Mouse (Mus musculus) spleen, adult 18-20 months (tissue): ENCODE measurements around the gene Ankra2.

Experiments used
- DNase-seq, 2 experiments: peaks; one replicate each; pipeline ENCODE4 v3.0.0; 2022; ENCODE audit warnings: mixed read lengths in 2 of 2

Ankra2 gene

DNA sequence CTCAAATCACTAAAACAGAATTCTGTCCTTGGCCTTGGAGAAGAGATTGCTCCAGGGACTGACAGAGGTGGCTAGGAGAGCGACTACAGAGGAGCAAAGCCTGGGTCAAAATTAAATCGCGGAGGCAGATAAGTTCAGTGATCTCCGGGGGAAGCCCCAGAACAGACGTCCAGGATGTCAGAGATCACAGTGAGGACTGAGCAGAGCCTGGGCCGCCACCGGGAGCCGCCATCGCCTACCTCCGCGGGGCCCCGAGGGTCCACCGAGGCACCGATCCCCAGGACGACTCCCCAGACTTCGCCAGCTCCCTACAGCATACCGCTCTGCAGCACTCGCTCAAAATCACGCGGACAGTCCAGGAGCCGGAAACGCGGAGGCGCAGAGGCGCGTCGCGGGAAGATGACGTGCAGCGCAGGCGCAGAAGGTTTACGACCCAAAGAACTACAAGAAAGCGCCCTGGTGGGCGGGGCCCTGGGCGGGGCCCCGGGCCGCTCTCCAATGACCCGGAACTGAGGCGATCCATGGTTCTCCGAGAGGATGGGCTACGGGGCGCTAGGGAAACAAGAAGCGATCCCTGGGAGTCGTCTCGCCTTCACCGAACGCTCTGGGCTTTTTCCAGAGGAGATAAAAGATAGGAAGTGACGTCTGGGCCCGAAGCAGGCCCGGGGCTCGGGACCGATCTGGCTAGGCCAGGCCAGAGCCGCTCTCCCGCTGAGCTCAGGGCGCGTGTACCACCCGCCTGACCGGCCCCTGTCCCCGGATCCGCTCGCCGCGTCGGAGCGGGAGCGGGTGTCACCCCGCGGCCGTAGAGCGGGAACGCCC lies at the start of gene Ankra2, which contains the start of gene Utp15:
Gene Ankra2 (plus strand): TSS at position 439 of the 822 bp plus-strand sequence.
Gene Utp15 (minus strand): TSS at position 406 of the 822 bp plus-strand sequence.
- peak; percentile 94 to 97 for DNase-seq

DNA sequence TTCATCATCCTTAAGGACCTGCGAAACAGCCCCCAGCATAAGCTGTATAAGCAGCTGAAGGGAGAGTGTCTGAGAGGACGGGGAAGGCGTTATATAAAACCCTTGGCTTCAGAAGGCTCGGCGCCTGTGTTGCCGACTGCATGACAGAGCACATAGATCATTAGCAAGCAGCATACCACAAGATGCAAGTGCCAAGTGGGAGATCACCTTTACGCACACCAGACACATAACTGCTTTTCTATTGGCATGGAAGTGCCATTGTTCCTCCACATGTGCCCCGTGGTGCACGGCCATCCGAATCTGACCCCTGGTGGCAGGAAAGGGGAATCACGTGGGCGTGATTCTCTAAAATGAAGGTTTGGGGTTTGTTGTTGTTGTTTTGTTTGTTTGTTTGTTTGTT lies 40.0 kb upstream of the Ankra2 start:
- no peak for DNase-seq

DNA sequence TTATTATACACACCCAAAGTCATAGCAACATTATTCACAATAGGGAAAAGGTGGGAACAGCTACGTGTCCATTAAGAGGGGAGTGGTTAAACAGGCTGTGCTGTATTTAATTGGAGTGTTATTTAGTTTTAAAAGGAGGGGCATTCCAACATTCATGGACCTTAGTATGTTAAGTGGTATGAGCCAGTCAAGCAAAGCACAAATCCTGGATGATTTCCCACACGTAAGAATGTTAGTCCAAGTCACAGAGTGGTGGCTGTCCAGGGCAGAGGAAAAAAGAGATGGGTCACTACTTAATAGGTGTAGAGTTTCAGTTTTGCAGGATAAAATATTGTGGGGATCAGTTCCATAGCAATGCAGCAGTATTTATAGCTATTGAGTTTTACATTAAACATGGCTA lies 36.6 kb upstream of the Ankra2 start:
- no peak for DNase-seq

DNA sequence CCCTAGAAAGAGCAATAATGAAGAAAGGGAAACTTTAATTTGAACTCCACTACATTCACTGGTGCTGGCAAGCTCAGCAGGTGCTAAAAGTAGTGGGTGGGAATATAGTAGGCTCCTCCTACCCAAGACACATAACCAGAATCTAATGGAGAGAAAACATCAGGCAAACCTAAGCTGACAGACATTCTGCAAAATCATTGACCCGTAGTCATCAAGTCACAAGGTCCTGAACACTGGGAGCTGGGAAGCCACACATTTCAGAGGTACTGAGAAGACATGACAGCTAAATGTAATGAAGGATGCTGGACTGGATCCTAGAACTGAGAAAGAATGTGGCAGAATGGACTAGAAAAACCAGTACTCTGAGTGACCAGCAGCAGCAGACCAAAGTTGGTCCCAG lies 32.4 kb upstream of the Ankra2 start:
- no peak for DNase-seq

DNA sequence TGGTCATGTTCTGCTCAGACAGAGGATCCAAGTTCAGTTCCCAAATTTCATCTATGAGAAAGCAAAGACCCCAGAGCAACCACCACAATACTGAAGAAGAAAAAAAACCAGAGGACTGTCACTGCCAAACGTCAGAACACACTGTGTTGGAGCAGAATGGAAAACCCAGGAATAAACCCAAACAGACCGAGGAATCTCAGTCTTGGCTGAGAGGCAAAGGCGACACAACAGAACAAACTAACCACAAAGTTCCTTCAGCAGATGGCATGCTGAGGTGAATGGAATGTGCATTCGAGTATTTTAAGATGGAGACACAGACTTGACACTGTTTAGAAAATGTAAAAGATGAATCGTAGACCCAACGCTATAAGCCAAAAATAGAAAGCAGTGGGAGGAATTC lies 27.4 kb upstream of the Ankra2 start:
- DNase-seq, result no peak

DNA sequence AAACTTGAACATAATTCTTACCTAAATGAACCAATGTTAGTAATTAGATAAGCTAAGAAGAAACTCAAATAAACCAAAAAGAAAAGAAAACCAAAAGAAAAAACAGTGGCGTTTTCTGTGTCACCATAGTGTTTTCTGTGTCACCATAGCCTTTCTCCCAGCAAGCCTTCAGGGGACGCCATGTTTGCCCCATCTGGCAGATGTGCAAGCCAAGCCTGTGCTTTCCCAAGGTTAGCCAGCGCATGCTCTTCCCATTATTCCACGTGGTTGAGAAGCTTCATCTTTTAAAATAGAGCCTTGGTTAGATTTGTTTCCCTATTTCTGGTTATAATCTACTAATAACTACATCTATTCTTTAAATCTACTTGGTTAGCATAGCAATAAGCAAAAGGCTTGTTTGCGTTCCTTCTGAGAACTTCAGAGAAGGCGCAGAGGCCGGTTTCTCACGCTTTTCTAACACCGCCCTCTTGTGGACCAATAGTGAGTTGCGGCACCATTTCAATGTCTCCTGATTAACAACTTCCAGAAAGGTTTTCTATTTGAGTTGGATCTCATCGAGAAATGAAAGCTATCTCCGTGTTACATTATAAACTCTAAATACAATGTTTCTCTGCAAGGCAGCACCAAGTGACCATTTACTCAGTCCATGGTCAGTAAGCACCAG lies 22.8 kb upstream of the Ankra2 start:
- DNase-seq, result peak in 1 of 2 experiments; percentile 50

DNA sequence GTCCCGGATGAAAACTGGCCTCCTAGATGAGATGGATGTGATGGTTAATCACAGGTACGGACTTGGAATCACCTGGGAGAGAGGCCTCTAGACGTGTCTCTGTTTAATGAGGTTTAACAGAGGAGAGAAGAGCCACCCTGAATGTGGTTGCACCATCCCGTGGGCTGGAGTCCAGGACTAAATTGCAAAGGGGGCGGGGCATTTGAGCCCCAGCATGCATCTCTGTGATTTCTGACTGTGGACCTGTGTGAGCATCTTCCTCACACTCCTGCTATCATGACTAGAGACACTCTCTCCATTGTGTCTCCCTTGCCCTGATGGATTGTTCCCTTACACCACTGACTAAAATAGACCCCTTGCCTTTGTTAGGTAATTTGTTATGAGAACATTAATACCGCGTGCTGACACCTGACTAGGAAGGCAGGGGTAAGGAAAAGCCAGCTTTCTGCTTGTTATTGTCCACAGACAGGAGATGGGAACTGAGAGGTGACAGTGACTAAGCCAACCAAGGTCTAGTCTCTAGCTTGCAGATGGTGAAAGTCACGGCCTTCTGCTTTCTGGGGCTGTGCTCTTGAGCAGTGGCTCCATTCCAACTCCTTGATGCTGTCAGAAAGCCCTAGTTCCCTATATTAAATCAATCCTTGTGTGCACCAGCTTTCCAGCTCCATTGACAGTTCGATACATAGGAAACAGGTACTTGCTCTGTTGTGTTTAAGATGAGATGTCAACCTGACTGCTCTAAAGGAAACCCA lies 21.2 kb upstream of the Ankra2 start:
- DNase-seq, result no peak

DNA sequence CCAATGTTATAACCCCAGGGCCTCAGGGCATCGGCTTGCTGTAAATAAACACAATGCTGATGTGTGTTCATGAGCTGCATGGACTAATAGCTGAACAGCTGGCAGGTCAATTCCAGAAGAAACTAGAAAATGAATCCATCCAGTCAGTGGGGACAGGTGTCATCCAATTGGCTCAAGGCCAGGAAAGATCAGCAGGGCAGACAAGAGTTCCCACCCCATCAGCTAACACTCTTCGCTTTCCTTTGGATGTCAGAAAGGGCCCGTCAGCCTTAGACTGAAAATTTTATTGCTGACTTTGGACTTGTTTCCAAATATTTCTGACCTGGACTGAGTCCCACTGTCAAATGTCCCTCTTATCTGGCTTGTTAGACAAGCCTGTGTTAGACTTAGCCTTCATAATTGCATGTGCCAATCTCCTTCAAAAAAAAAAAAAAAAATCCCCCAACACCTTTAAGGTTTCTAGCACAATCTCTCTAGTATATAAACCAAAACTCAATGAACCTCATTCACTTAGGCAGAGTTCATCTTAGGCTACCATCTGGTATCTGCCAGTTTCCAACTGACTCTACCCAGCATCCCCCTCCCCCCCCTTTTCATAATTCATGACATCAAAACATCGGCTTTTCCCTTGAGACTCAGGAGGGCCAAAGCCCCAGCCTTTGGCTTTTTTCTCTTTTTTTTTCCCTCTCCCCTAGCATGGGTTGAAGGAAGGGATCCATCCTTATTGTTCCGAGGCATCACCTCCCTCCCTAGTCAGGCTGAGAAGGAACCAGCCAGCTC lies 18.1 kb upstream of the Ankra2 start:
- DNase-seq, result no peak

DNA sequence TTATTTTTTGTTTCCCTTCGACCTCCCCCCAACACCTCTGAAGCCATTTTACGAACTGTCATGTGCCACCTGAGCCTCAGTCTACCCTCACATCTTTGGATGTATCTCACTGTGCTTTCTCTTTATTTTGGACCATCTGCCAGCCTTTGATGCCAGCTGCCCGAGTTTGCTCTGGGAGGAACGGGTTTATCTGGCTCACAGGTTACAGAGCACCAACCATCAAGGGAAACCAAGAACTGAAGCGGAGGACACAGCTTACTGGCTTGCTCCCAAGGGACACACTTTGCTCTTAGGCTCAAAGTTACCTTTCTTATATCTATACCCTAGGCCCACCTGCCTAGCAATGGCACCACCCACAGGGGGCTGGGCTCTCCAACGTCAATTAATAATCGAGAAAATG lies 17.5 kb upstream of the Ankra2 start:
- DNase-seq, result no peak

DNA sequence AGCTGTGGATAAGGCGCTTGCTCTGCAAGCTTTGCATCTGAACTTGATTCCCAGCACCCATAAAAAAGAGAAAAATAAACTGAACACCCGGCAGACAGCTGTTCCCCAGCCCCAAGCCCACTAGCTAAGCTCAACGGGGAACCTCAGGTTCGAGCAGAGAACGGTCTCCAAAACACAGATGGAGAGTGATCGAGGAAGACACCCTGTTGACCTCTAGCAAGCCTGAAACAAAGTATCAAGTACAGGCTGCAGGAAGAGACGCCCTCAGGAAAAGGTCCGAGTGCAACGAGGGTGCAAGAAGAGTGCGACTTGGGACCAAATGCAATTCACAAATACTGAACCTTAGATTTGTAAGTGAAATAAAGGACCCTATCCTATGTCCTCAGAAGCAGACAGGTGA lies 13.3 kb upstream of the Ankra2 start:
- no peak for DNase-seq

DNA sequence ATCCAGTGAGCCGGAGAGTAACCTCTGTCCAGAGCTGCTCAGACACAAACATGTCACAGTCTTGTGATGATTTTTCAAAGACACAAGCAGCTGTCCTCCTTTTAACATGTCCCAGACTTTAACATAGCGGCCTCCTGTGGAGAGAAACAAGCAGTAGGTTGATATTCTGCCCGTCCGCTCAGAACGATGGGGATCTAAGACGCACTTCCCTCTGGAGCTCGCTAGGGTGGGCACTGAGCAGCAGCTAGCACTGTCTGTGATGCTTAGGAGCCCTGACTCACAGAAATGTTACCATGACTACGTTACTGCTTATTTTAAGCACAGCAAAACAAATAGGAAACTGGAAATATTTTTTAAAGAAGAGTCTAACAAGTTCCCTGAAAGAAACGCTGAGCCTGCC lies 8.0 kb upstream of the Ankra2 start:
- no peak for DNase-seq

DNA sequence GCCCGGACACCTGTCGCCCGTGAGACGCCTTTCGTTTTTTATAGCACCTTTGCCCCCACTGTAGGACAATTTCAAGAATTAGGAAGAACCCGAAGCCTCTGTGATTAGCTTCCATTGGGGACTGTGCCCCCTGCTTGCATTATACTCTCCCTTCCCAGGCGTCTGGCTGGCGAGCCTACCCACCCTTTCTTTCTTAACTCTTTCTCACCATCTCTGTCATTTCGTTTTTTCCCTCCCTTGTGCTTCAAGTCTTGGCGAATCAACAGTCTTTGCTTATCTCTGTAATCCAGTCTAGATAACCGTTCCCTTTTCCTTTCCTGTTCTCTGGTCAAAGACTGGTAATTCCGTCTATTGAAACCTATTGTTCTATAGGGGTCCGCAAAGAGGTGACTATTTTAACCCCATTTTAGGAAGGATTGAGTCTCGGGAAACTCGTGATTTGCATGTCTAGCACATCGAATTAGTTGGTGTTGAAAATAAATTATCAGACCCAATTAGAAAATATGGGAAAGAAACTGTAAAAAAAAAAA lies 649 bp downstream of the Ankra2 start:
- no peak for DNase-seq

DNA sequence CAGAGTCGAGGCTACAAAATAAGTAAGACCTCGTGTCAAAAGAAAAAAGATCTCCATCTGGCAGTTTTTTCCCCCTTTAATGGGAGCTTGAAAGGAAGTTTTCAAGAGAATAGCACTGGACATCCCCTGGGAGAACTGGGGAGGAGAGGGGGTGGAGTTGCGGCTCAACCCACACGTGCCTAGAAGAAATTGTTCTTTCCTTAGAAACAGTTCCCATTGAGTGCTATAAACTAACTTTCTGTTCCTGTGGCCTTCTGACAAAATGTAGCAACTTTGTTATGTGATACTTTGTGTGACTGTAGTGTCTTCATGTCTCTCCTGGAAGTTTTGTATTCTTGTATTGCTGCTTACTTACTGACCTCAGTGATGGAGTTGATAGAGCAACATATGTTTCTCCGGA lies 1.2 kb downstream of the Ankra2 start:
- no peak for DNase-seq

DNA sequence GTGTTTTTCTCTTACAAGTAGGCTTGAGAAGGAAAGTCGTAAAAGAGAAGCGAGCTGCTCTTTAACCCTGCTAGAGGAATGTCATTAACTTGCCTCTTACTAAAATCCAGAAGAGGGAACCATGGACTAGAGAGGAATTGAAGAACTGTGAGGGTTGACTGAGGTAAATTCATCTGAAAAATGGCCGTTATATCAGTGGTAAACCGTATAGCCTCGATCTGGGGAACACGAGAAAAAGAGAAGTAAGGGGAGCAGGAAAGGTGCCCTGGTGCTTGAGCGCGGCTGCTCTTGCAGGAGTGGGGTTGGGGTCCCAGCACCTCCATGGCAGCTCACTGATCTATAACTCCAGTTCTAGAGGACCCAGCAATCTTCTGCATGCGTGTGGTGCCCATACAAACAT lies 11.1 kb downstream of the Ankra2 start:
- no peak for DNase-seq

DNA sequence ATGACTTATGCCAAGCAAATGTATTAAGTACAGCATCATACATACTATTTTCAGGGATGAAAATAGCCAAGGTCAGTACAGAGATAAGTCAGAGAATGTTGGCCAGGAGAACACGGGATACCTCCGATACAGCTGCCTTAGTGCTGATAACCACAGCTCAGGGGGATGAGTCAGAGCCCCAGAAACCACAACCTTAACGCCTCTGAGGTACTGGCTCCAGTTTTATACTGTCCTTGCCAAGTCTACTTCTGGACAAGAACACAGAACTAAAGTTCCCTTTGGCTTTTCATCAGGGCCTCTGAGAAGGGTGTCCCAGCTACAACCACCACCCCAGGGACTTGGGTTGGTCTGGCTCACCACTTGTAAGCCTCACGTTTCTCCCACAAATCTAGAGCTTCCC lies 12.8 kb downstream of the Ankra2 start:
- DNase-seq, result no peak

DNA sequence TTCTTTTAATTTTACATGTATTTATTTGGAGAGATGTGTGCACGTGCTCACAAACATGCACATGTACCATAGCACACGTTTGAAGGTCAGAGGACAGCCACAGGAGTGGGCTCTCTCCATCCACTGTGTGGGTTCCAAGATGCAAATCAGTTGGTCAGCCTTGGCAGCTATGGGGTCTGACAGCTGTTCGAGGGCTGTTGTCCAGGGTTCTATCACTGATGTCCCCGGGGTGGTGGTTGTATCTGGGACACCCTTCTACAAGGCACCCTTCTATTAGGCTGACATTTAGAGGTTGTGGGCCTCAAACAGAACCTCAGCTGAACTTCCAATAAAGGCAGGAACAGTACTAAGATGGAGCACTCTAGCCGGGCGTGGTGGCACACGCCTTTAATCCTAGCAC lies 13.4 kb downstream of the Ankra2 start:
- DNase-seq, result no peak

DNA sequence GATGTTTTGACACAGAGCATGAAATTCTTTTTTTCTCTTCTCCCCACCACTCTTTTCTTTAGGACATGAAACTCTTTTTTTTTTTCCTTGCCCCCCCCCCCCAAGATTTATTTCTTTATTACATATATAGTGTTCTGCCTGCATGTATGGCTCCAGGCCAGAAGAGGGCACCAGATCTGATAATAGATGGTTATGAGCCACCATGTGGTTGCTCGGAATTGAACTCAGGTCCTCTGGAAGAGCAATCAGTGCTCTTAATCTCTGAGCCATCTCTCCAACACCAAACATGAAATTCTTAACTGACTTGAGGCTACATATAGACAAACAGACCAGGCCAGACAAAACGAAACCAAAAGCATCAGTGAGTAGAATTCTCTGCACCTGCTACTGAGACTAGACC lies 14.6 kb downstream of the Ankra2 start:
- no peak for DNase-seq

DNA sequence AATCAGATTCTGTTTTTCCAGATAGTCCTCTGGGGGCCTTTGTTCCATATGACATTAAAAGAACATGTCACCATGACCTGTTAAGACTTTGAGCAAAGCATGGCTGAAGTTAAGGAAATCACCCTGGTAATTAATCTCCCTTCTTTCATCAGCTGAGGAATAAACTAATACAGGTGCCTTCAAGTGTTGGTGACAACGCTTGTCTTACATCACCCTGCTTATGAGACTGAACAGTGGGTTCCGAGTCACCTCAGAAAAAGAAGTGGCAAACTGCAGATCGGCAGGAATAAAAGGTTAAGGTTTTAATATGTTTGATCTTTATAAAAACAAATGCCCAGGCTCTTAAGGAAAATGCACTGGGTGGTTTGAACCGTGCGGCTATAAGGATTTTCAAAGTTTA lies 16.8 kb downstream of the Ankra2 start, which contains the start of gene Gm21976:
Gene Gm21976 (plus strand): TSS at position 202 of the 400 bp plus-strand sequence.
- no peak for DNase-seq

DNA sequence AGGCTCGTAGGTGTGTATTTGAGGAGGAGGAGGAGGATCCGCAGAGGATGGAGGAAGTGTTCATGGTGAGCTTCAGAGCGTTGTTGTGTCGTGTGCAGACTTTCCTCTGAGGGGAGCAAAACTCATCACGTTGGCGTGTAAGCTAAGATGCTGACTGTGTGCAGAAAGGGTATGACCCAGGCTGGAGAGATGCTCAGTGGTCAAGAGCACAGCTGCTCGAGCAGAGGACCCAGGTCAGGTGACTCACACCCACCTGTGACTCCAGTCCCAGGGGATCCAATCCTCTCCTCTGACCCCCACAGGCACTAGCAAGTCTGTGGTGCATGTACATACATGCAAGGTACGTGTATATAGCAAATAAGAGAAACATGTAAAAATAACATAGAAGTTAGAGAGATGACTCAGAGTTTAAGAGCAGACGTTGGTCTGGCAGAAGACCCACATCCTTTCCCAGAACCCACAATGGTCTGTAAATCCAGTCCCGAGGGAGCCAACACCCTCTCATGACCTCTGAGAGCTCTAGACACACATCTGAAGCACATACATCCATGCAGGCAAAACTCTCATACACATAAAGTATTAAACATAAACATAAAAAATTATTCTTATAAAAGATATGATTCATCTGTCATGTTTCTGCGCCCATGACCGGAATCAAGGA lies 18.2 kb downstream of the Ankra2 start:
- DNase-seq, result no peak

DNA sequence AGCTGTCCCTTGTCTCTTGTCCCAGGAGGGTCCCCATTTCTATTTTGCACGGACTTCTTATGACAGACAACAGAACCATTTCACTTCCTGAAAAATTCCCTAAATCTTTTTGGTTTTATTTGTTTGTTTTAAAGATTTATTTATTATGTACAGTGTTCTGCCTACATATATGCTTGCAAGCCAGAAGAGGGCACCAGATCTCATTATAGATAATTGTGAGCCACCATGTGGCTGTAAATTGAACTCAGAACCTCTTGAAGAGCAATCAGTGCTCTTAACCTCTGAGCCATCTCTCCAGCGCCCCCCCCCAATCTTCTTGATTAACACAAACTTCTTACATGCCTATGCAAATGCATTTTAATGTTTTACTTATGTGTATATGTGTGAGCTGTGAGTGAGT lies 27.8 kb downstream of the Ankra2 start:
- no peak for DNase-seq

DNA sequence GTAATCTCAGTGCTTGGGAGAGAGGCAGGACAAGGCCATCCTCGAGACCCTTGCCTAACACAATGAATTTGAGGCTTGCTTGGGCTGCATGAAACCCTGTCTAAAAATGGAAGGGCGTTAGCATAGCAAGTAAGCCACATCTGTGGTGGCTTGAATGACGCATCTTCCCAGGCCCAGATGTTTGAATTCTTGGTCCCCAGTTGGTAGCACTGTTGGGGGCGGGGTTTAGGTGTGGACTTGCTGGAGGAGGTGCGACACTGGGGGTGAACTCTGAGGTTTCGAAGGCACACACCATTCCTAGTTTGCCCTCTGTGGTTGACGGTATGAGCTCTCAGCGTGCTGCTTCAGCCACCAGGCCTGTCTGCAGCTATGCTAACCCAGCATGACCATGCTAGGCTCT lies 28.8 kb downstream of the Ankra2 start:
- DNase-seq, result no peak

DNA sequence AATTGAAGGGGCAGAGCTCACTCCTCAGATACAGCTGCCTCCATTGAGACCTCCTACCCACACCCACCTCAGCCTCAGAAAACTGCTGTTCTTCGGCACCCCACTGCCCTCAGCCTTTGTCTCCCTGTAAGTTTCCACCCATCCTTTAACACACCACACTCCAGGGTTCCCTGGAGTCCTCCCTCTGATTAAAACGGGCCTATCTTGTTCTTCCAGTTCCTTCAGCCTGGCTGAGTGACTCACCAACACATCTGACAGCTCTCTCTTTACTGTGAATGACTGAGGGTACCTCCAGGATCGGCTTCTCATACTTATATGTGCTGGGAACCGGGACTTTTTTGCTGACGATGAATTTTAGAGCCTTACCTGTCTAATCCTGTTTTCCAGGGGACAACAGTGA lies 33.2 kb downstream of the Ankra2 start:
- no peak for DNase-seq
